Mouse (Mus musculus): Measurements from ENCODE around the gene Gjb6.

The Gjb6 gene

GRCm38 (mm10) chr14:57084180-57084668, 49.2 kb downstream of the Gjb6 start:
- DNase-seq = no peak

DNA sequence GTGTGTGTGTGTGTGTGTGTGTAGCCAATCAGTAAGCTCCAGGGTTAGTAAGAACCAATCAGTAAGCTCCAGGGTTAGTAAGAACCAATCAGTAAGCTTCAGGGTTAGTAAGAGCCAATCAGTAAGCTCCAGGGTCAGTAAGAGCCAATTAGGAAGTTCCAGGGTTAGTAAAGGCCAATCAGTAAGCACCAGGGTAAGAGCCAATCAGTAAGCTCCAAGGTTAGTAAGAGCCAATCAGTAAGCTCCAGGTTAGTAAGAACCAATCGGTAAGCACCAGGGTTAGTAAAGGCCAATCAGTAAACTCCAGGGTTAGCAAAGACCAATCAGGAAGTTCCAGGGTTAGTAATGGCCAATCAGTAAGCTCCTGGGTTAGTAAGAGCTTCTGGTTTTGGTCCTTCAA, 50.5 kb downstream of the Gjb6 start:
- no peak for DNase-seq

GRCm38 (mm10) chr14:57075537-57075936, 57.9 kb downstream of the Gjb6 start:
- DNase-seq = no peak
